Mouse (Mus musculus): ENCODE data around the gene Cdh13. TPM values are rescaled to one million over a fixed set of nuclear protein-coding genes. Genes with fewer than 3 reads are reported as not detected.

Gene Cdh13
- polyA plus RNA-seq, 1 experiment from 2014 or later = 63.9 TPM

DNA sequence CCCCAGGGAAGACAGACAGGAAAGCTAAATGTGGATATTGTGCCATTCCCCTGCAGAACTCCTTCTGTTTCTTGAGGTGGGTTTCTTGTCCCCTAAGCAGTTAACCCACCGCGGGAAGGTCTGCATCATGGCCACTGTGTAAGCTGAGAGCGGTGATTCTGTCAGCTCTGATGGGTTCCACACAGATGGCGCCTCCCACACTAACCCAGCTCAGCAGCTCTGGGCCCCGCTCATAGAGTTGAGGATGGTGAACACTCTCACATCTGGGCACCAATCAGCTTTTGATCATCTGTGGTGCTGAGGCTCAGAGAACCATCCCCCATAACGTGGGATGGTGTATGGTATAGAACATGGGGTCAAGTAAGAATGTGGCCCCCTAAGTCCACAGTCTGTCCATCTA is 735.1 kb downstream of the Cdh13 start:
- Histone ChIP-seq H3K9ac (no peak overlapping the region), H3K4me3 (no peak overlapping the region), H3K4me2 (no peak overlapping the region), H3K4me1 (replicated peaks) (no peaks in the 10 kb centered on the region), H3K36me3 (no peaks in the 10 kb centered on the region), H3K27me3 (no peaks in the 10 kb centered on the region), H3K9me3 (replicated peaks) (no peaks in the 10 kb centered on the region), H3K27ac (no peak overlapping the region)
- no peak for ATAC-seq (replicated peaks; ENCODE audit: insufficient number of reproducible peaks, insufficient read depth, low FRiP score, low read depth)
- 73% methylated on average over 6 of the region's 6 CpGs for whole genome bisulfite sequencing

- H3K36me3 ChIP-seq = no peaks in the 10 kb centered on the region
- ATAC-seq (replicated peaks; ENCODE audit: insufficient number of reproducible peaks, insufficient read depth, low FRiP score, low read depth) = no peak
- H3K4me1 ChIP-seq (replicated peaks) = no peaks in the 10 kb centered on the region
- no peaks in the 10 kb centered on the region for H3K9me3 ChIP-seq (replicated peaks)
- no peak overlapping the region for H3K4me2 ChIP-seq
- WGBS = 68% methylated on average over 11 of the region's 11 CpGs
- H3K4me3 ChIP-seq = no peak overlapping the region
- H3K27ac ChIP-seq = no peak overlapping the region
- H3K27me3 ChIP-seq = no peaks in the 10 kb centered on the region
- no peak overlapping the region for H3K9ac ChIP-seq
Observed at GRCm38 (mm10) chr8:119020781-119021180, 737.2 kb downstream of the Cdh13 start.

DNA sequence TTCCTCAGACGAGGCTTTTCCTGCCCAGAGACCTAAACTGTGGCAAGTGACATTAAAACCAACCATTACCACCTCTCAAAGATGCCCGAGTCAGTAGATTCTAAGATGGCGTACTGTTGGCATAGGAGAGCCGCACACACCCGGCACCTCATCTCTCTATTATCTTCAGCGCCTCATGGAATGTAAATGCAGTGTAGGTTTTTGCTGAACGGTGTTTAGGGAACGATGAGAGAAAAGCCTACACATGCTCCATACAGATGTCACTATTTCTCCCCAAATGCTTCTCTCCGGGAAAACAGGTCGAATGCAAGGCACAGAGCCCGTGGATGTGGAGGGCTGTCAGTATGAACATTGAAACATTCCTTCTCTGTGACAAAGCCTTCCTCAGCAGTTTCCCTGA is 737.9 kb downstream of the Cdh13 start:
- ATAC-seq (replicated peaks; ENCODE audit: insufficient number of reproducible peaks, insufficient read depth, low FRiP score, low read depth) = no peak
- WGBS = 85% methylated on average over 11 of the region's 11 CpGs
- no peak overlapping the region for H3K4me3 ChIP-seq

GRCm38 (mm10) chr8:119022301-119022870 is 738.9 kb downstream of the Cdh13 start:
- Histone ChIP-seq H3K4me2 (no peak overlapping the region), H3K27ac (no peak overlapping the region), H3K9me3 (replicated peaks) (no peaks in the 10 kb centered on the region), H3K36me3 (no peaks in the 10 kb centered on the region), H3K9ac (no peak overlapping the region), H3K4me1 (replicated peaks) (no peaks in the 10 kb centered on the region), H3K27me3 (no peaks in the 10 kb centered on the region), H3K4me3 (no peak overlapping the region)
- ATAC-seq (replicated peaks; ENCODE audit: insufficient number of reproducible peaks, insufficient read depth, low FRiP score, low read depth) = no peak
- 60% methylated on average over 9 of the region's 9 CpGs for WGBS

More for the DNA sequence above, 737.9 kb downstream of the Cdh13 start:
- Histone ChIP-seq H3K36me3 (no peaks in the 10 kb centered on the region), H3K4me1 (replicated peaks) (no peaks in the 10 kb centered on the region), H3K27me3 (no peaks in the 10 kb centered on the region), H3K9ac (no peak overlapping the region), H3K27ac (no peak overlapping the region), H3K9me3 (replicated peaks) (no peaks in the 10 kb centered on the region), H3K4me2 (no peak overlapping the region)

- Histone ChIP-seq H3K4me1 (replicated peaks) (no peaks in the 10 kb centered on the region), H3K36me3 (no peaks in the 10 kb centered on the region), H3K27me3 (no peaks in the 10 kb centered on the region), H3K27ac (no peak overlapping the region), H3K4me3 (no peak overlapping the region), H3K9me3 (replicated peaks) (no peaks in the 10 kb centered on the region; the same call in 1 of the 2 replicates), H3K4me2 (no peak overlapping the region), H3K9ac (no peak overlapping the region)
- no peak for ATAC-seq (replicated peaks; ENCODE audit: insufficient number of reproducible peaks, insufficient read depth, low FRiP score, low read depth)
- 79% methylated on average over 11 of the region's 11 CpGs for WGBS
Observed at GRCm38 (mm10) chr8:119033398-119033797, 749.9 kb downstream of the Cdh13 start.

DNA sequence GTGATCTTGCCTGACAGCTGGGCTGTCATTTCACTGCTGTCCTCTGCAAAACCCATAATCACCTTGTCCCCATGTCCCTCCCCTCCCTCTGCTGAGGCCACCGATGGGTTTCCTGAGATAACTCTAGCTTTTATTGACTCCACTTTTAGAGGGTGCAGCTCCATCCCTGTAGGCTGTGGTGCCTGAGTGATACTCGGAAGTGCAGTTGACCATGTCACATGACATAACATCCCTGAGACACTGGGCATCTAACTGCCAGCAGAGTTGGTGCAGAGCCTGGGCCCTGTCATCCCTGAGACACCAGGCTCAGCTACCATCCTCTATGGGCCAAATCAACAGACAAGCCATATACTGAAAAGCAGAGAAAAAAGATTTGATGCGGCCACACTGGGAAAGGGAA is 750.5 kb downstream of the Cdh13 start:
- no peak for ATAC-seq (replicated peaks; ENCODE audit: insufficient number of reproducible peaks, insufficient read depth, low FRiP score, low read depth)
- WGBS = 78% methylated on average over 3 of the region's 3 CpGs
- H3K27me3 ChIP-seq = no peaks in the 10 kb centered on the region

GRCm38 (mm10) chr8:119035126-119035525 is 751.6 kb downstream of the Cdh13 start:
- Histone ChIP-seq H3K36me3 (no peaks in the 10 kb centered on the region), H3K9me3 (replicated peaks) (no peaks in the 10 kb centered on the region), H3K4me1 (replicated peaks) (no peaks in the 10 kb centered on the region), H3K4me3 (no peak overlapping the region), H3K27me3 (no peaks in the 10 kb centered on the region), H3K4me2 (no peak overlapping the region), H3K27ac (no peak overlapping the region), H3K9ac (no peak overlapping the region)
- WGBS = 71% methylated on average over 7 of the region's 7 CpGs
- ATAC-seq (replicated peaks; ENCODE audit: insufficient number of reproducible peaks, insufficient read depth, low FRiP score, low read depth) = no peak

More for the DNA sequence above, 750.5 kb downstream of the Cdh13 start:
- Histone ChIP-seq H3K4me2 (no peak overlapping the region), H3K9me3 (replicated peaks) (no peaks in the 10 kb centered on the region; the same call in 1 of the 2 replicates), H3K4me1 (replicated peaks) (no peaks in the 10 kb centered on the region), H3K27ac (no peak overlapping the region), H3K4me3 (no peak overlapping the region), H3K9ac (no peak overlapping the region), H3K36me3 (no peaks in the 10 kb centered on the region)

DNA sequence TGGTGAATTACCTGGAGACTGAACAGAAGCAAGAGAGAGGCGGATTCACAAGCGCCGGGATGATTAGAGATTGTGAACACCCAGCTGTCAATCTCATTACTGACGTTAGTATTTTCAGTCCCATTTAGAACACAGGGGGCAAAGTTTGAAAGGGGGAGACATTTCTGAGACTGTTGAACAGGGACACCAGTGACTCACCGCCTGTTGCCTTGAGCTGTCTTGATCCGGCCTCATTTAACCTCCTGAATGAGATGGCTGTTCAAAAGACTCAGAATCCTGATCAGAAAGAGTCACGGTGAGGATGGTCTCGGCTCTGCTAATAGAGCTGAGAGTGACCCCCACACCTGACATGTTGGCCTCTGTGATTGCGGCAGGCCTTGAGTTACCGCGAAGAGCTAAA is 754.0 kb downstream of the Cdh13 start:
- no peaks in the 10 kb centered on the region for H3K27me3 ChIP-seq
- no peaks in the 10 kb centered on the region for H3K36me3 ChIP-seq
- H3K4me2 ChIP-seq = no peak overlapping the region
- no peak overlapping the region for H3K4me3 ChIP-seq
- no peak for ATAC-seq (replicated peaks; ENCODE audit: insufficient number of reproducible peaks, insufficient read depth, low FRiP score, low read depth)
- H3K4me1 ChIP-seq (replicated peaks) = no peaks in the 10 kb centered on the region
- no peak overlapping the region for H3K27ac ChIP-seq
- WGBS = 90% methylated on average over 11 of the region's 11 CpGs
- no peaks in the 10 kb centered on the region for H3K9me3 ChIP-seq (replicated peaks)
- no peak overlapping the region for H3K9ac ChIP-seq

DNA sequence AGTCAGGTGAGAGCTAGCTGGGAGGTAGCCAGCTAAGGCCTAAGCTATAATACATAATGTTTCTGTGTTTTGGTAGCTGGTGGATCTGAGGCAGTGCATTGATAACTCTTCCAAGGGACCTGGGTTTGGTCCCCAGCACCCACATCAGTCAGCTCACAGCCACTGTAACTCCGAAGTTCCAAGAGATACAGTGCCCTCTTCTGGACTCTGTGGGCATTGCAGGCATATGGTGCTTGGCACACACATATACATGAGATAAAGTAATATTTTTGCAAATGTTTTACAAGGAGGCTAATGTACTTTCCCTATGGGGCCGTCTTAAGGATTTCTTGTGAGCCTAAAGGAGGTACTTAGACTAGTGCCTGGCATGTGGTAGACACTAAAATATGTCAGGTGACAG is 755.8 kb downstream of the Cdh13 start:
- Histone ChIP-seq H3K4me3 (no peak overlapping the region), H3K4me1 (replicated peaks) (no peaks in the 10 kb centered on the region), H3K4me2 (no peak overlapping the region), H3K27me3 (no peaks in the 10 kb centered on the region), H3K9me3 (replicated peaks) (no peaks in the 10 kb centered on the region), H3K27ac (no peak overlapping the region), H3K9ac (no peak overlapping the region), H3K36me3 (no peaks in the 10 kb centered on the region)
- WGBS = 84% methylated on average over 2 of the region's 2 CpGs
- ATAC-seq (replicated peaks; ENCODE audit: insufficient number of reproducible peaks, insufficient read depth, low FRiP score, low read depth) = no peak

DNA sequence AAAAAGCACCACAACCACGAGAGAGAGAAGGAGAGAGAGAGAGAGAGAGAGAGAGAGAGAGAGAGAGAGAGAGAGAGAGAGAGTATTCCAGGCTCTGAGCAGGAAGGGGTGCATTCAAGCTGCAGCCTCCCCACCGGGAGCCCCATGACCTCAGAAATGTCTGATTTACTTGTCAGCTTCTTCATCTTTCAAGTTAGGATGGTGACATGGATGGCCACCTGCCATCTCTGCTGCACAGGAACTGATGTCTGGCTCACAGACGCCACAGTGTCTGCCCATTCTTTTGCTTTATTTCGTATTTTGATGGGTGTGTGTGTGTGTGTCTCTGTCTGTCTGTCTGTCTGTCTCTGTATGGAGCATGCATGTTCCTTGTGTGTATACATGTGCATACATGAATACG is 774.3 kb downstream of the Cdh13 start:
- no peak overlapping the region for H3K4me3 ChIP-seq
- ATAC-seq (replicated peaks; ENCODE audit: insufficient number of reproducible peaks, insufficient read depth, low FRiP score, low read depth) = no peak
- H3K4me1 ChIP-seq (replicated peaks) = no peaks in the 10 kb centered on the region
- no peaks in the 10 kb centered on the region for H3K36me3 ChIP-seq
- no peaks in the 10 kb centered on the region for H3K9me3 ChIP-seq (replicated peaks)
- H3K9ac ChIP-seq = no peak overlapping the region
- no peak overlapping the region for H3K27ac ChIP-seq
- H3K4me2 ChIP-seq = no peak overlapping the region
- WGBS = 63% methylated on average over 5 of the region's 5 CpGs
- no peaks in the 10 kb centered on the region; the same call in 1 of the 2 replicates for H3K27me3 ChIP-seq

- H3K9ac ChIP-seq = no peak overlapping the region
- ATAC-seq (replicated peaks; ENCODE audit: insufficient number of reproducible peaks, insufficient read depth, low FRiP score, low read depth) = no peak
- H3K4me3 ChIP-seq = no peak overlapping the region
- no peaks in the 10 kb centered on the region for H3K4me1 ChIP-seq (replicated peaks)
- H3K27me3 ChIP-seq = peaks cover 3% of the 10 kb centered on the region; the same call in 1 of the 2 replicates
- H3K36me3 ChIP-seq = no peaks in the 10 kb centered on the region
- WGBS = 69% methylated on average over 12 of the region's 12 CpGs
- no peaks in the 10 kb centered on the region for H3K9me3 ChIP-seq (replicated peaks)
- H3K4me2 ChIP-seq = no peak overlapping the region
- no peak overlapping the region for H3K27ac ChIP-seq
Observed at GRCm38 (mm10) chr8:119061671-119062070, 778.1 kb downstream of the Cdh13 start.

DNA sequence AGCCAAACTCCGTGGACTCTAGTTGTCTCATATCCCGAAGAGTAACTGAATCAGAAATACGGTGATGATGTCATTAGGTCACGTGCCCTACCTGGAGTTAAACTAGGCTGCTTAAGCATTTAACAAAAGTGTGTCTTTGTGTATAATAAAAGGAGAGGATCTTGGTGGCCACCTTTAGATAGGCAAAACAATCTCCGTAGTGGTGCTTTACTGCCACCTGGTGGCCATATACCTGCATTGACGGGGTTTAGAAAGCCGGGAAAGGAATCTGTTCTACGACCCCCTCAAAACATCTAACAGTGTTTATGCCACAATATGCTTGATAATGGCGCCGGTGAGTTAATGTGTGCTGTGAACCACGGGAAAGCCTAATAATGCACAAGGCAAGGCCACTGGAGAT is 781.0 kb downstream of the Cdh13 start:
- Histone ChIP-seq H3K4me2 (no peak overlapping the region), H3K4me1 (replicated peaks) (no peaks in the 10 kb centered on the region), H3K4me3 (no peak overlapping the region), H3K36me3 (no peaks in the 10 kb centered on the region), H3K9ac (no peak overlapping the region), H3K9me3 (replicated peaks) (no peaks in the 10 kb centered on the region), H3K27me3 (peaks cover 3% of the 10 kb centered on the region; the same call in 1 of the 2 replicates), H3K27ac (no peak overlapping the region)
- 14% methylated on average over 11 of the region's 11 CpGs for WGBS
- no peak for ATAC-seq (replicated peaks; ENCODE audit: insufficient number of reproducible peaks, insufficient read depth, low FRiP score, low read depth)

Measured in heart, embryonic 15.5 days (tissue).